Mouse (Mus musculus) kidney, postnatal 14 days (tissue): Measurements from ENCODE around the gene Banp.

ENCODE experiments used
- DNase-seq: peaks from one replicate; pipeline ENCODE4 v3.0.0; 2022; ENCODE audit warnings: mixed read lengths

The Banp gene

DNA sequence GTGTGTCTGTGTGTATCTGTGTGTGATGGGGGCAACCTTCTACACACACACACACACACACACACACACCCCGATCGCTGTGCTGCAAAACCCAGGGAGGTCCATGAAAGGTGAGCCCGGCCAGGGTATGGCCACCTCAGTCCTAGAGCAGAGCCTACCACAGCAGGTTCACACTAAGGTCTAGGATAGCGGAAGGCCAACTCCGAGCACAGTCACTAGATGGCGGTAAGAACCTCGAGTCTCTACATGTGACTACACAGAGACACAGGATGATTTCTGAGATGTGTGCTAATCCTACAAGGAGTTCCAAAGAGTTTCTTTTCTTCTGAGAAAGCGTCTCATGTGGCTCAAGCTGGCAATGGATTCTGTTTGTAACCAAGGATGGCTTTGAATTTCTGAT lies 22.2 kb upstream of the Banp start:
- DNase-seq = peak; percentile 68

DNA sequence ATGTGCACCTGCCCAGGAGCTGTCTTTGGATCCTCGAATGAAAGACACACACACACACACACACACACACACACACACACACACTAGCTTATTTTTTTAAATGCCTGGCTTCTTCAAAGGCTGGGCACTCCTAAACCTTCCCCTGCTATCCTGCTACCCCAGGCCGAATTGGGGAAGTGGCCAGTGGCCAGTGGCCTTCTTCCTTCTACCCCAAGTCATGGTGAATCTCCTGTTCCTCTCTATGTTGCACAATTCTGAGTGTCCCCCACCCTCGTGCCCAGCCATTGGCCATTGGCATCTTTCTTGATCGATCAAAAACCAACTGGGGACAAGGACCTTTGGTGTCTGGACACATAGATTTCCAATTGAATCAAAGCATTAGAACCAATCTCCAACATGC lies 19.5 kb upstream of the Banp start:
- no peak for DNase-seq

DNA sequence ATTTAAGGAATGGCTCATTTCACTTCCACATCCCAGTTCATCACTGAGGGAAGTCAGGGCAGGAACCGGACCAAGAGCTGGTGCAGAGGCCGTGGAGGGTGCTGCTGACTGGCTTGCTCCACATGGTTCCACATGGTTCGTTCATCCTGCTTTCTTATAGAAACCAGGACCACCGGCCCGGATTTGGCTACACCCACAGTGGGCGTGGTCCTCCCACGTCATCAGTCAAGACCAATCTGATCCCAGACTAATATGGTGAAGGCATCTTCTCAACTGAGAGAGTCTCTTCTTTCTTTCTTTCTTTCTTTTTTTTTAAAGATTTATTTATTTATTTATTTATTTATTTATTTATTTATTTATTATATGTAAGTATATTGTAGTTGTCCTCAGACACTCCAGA lies 18.0 kb upstream of the Banp start:
- no peak for DNase-seq

DNA sequence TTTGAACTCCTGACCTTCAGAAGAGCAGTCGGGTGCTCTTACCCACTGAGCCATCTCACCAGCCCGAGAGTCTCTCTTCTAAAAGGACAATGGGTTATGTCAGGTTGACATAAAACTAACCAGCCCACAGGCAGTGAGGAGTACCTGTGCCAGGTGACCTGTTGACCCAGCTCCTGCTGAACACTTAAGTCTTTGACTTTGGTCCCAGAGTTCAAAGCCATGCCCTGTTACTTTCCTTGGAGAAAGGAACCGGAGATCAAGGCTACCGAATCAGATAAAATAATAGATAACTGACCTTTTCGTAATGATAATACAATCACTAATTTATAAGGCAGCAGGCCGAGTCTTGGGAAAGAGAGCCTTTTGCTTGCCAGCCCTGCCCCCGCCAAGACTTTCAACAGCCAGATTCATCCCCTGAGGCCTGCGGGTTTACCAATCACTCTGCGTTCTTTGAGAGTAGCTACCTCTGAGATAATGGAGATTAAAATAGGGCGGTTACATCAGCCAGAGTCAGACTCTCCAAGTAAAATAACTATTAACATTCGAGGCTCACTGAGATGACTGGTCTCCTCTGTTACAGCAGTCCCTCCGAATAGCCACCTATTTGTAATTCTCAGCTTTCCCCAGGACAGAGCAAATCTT lies 17.4 kb upstream of the Banp start:
- DNase-seq = no peak

DNA sequence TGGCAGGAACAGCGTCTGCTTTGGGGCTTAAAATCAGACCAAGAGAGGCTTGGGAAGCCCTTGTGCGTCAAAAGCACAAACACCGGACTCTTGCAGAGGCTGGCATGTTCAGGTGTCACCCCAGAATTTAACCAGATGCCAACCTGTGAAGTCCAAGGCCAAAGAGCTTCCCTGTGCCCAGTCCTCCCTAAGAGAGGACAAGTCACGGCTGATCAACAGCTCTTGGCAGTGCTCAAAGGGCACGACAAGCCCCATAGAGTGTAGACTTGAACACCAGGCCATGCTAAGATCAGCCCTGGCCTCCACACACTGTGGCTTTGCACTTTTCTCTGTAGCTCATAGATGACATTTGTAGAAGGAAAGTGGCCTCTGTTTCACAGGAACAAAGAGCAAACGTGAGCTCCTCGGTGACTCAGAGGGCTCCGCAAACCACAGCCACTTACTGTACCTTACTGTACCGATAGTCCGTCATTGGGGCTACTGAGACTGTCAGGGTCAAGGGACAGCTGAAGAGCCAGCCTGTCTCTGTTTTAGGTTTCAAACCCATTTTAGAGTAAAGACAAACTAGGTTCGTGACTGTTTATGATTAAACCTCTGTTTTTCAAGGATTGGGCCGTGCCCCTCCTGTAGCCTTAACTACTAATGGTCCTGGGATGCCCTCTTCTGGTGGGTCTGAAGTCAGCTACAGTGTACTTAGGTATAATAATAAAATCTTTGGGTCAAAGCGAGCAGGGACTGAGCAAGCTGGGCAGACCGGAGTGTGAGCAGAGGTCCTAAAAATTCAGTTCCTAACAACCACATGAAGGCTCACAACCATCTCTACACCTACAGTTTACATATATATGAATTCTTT lies 16.7 kb upstream of the Banp start:
- no peak for DNase-seq

DNA sequence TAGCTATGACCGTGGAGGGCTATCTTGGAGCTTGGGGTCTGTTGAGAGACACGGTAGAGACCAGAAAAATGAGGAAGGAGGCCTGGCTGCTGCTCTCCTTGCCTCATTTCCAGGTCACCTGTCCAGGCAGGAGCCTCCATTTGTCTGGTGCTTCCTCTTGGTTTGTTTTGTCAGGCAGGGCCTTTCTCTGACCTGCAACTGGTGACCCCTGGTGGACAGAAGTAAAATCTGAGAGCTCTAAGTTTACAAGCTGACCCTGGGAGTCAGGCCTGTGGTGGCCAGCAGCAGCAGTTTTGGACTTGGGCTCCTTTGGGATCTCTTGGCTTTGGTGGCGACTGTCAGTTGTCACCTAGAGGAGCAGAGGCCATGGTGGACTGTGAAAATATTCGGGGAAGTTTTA lies 15.0 kb upstream of the Banp start:
- peak; percentile 60 for DNase-seq

DNA sequence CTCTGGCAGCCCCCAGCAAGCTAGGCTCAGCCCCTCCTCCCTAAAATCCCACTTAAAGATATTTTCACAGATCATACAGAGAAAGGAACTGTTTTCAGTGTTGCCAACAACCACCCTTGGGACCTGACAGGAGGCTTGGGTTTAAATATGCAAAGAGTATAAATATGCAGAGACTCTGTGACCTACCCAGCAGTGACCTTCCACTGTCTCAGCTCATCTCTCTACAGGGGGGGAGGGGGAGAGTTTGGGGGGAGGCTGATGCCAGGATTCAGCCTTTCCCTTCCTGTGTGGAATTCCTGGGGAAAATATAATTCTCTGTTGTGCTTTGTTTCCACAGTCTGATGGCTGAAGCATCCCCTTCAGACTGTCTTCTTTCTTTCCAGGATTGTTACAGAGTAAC lies 14.6 kb upstream of the Banp start:
- no peak for DNase-seq

DNA sequence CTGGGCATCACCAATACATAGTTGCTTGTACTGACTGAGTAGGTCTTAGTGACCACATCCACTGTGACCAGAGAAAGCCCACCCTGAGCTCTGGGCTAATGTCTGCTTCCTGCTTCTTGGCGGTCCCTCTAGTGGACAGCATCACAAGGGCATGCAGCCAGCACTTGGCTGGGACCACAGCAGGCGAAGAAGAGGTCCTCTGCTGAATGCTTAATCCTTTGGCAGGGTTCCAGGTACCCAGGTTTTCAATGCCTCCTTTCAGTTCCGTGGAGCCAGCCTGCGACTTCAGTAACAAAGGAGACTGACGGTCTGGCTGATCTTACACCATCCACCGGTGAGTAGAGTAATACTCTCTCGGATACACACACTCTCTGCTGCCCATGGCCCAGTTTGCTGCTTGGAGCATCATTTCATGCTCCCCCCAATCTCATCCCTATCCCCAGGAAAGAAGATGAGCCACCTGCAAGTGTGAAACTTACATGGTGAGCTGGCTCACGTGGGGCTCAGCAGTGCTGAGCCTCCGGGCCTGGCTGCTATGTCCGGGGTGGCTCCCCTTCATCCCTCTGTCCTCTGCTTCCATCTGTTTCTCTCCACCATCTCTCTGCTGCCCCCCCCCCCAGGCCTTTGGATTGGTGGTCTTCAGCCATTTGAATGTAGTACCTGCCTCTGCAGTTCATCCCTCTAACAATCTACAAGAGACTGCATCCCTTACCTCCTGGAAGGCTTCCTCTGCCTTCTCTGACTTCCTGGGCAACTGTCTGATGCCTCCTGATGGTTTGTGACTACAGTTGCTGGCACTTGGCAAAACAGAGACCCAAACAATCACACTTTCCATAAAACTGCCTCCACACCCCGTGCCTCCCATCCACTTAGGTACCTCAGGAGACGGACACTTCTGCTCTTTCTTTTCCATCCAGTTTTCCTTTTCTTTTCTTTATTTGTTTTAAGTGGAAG lies 13.9 kb upstream of the Banp start:
- DNase-seq = peak; percentile 32

DNA sequence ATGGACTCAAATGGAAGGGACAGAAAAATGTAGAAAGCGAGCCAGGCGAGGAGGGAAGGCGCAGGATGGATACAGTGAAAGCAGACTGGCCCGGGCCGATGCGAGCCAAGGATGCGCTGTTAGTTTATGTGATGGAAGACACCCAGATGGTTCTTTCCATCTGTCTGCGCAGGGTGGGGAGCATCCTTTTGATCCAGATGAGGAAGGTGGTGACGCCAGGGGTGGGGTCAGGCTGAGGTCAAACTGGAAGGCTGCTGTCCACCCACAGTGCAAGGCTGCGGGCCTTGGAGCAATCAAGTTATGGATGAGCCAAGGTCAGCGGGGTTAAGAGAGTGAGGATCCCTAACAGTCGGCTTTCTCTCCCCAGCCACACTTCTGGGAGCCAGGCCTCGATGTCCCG lies 13.2 kb upstream of the Banp start:
- DNase-seq = peak; percentile 14

DNA sequence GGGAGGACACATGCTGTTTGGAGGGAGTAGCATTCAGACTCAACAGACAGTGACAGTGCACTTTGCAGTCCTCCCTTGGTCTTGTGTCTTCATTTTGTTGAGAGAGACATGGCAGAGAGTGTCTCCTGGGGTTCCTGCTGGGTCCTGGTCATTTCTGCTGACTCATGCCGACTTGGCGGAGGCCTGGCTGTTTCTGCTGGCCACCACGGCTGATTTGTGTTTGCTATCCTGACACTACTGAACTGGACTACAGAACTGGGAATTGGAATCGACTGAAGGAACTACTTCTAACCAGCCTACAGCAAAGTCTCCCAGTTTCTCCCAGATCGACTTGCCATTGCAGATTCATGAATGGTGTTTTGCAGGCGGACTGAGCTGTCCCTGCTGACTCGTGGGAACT lies 10.8 kb upstream of the Banp start:
- DNase-seq = no peak

DNA sequence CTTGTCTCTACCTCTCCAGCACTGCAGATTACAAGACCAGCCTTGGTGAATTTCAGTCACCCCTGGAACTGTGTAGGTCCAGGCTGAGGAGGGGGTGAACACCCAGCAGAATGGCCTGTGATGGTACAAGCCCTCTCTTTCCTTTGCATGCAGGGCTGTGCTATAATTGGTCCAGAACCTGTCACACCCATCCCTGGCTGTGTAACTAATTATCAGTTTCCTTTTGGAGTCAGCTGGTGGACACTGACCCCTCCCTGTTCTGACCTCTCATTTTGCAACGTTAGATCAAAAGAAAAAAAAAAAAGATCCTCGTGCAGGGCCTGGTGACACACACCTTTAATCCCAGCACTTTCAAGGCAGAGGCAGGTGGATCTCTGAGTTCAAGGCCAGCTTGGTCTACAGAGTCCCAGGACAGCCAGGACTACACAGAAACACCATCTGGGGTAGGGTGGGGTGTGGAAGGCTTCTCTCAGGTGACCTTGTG lies 6.5 kb upstream of the Banp start:
- no peak for DNase-seq

DNA sequence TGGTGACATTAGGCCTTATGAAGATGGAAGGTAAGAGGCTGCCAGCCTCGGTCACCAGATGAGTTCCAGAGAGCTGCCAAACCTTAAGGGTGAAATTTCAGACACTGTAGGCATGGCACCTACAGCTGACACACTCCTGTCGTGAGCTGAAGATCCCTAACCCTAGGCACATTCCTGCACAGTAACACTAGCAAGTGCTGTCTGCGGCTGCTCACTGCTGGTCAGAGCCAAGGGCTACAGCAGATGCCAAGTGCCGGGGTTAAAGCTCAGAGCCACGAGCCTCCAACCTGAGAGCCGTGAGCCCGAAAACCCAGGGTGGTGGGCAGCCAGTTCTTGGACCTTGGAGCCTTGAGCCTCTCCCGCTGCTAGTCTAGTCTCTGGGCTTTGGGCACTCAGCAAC lies 5.8 kb upstream of the Banp start:
- DNase-seq = no peak

DNA sequence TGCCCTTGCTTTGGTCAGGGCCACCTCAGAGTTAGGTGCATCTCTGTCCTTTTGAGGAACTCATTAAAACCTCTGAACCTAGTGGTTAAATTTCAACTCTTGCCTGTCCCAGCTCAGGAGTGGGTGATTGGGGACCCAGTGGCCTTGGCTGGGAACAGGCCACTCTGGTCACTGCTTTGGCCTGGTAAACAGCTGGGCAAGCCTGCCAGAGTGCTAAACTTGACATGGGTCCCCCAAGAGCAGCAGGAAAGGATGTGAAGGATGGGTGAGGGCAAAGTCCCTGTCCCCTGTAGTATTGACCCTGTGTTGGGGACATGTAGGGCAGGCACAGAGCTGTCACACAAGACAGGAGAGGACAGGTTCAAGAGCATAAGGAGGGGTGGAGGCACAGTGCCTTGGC lies 4.7 kb upstream of the Banp start, which contains the start of gene Car5a:
Car5a (minus strand) TSS at position 74 of the 400 bp plus-strand sequence.
- DNase-seq = no peak

DNA sequence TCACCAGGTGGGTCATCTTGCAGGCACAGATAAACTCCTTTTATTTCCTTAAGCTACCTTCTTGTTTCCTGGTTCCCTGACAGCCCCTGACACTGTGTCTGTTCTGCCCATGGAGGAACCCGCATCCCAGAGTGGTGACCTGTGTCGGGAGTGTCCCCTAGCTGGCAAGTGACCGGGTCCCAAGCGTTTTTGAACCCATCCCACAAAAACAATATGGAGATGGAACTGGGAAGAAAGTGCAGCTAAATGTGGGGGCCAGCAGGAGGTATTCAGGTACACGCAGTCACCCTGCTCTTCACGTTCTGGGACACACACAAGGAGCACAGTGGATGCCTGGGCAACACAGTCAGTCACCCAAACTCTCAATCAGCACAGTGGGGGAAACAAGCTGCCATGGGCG lies 3.2 kb upstream of the Banp start:
- DNase-seq = no peak

DNA sequence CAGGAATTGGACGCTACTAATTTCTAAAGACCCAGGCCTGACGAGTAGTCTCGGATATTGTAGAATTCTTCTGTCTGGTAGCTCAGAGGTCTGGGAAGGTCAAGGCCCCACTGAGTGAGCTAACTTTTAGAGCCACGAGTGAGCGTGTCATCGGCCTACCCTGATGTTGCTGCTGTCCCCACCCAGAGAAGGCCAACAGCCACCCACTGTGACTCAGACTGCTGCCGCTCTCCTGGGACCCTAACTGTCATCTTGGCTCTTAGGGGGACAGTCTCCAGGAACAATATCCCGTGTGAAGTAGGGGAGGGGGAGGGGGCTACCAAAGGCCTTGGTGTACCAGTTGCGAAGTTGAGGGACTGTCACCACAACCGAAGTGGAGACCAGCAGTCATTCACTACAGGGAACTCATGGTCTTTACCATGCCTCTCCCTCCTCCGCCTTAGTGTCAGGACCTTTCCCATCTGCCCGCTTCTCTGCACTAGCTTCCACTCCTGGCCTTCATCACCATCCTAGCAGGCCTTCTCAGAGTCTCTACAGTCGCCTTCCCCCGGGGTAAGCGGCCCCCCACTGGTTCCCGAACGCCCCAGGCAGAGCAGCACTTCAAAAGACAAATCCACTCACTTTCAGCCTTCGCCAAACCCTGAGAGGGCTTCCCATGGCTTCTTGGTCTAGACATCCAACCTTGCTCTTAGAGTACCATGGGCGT lies 2.4 kb upstream of the Banp start:
- DNase-seq = no peak

DNA sequence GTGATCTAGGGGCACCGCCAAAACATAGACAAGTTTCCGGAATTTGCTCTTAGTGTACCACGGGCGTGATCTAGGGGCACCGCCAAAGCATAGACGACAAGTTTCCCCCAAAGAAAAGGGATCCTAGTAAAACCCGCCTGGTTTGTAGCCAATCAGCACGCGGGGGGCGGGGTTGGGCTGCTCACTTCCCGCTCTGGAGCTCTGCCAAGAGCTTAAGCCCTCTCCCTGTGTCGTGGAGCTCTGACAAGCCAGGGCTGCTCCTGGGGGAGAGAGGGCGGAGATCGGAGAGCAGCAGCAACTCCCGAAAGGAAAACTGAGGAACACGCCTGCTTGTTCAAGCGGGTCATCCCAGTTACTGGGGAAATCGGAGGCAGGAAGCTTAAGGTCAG lies 1.8 kb upstream of the Banp start:
- peak; percentile 96 for DNase-seq

DNA sequence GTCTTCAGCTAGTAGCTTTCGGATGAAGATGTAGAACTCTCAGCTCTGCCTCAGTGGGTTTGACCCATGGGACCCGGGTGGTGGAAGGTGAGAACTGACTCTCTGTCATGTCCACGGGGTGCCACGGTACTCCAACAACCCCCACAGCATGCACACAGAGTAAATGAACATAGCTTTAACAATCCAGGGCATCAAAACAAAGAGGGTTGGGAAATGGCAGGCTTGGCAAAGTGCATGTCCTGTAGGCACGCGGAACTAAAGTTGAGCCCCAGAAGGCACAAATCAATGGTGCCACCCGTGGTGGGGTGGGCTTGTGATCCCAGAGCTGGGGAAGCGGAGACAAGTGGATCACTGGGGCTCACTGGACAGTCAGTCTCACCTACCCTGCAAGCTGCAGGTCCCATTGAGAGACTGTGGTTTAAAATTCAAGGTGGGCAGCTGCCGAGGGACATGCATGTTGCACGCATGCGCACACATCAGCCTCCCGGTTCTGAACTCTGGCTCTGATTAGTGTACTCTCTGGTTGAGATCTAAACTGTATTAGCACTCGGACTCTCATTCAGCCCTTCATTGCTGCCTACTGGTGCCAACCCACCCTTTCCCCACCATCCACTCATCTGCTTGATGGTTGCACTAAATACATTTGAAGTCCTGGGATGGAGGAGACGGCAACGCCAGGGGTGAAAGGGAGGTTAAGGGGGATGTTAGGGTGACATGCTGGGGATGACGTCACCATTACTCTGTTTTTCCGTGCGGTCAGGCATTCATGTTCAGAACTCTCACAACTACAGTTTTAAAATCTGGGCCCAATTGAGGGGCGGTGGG lies 1.0 kb upstream of the Banp start:
- no peak for DNase-seq

DNA sequence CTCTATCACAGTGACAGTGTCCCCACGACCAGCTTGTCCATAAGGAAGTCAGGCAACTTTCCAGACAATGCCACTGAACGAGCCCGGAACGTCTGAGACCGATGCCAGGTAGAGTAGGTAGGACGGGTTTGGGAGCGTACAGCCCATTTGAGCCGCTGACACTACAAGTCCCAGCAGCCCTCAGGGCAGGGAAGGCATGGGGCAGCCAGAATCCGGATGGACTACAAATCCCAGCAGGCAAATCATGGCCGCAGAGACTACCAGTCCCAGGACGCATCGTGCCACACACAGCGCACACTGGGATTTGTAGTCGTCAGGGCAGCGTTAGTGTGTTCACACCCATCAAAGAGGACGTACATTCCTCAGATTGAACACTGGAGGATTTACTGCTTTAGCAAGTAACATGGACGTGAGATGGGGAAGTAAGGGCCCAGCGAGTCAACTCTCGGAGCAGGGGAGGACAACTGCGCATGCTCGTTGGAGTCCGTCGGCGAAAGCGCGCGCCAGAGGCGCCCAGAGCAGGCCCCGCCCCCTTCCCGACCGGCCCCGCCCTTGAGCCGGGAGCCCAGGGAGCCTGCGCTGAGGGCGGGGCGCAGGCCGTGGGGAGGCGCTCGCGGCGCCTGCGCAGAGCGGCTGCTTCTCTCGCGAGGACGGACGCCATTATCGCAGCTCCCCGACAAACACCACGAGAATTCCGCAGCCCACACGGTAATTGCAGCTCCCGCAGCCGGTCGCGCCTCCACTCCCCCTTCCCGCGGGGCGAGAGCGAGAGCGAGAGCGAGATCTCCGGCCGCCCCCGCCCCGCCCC lies 595 bp downstream of the Banp start:
- peak; percentile 99 for DNase-seq

DNA sequence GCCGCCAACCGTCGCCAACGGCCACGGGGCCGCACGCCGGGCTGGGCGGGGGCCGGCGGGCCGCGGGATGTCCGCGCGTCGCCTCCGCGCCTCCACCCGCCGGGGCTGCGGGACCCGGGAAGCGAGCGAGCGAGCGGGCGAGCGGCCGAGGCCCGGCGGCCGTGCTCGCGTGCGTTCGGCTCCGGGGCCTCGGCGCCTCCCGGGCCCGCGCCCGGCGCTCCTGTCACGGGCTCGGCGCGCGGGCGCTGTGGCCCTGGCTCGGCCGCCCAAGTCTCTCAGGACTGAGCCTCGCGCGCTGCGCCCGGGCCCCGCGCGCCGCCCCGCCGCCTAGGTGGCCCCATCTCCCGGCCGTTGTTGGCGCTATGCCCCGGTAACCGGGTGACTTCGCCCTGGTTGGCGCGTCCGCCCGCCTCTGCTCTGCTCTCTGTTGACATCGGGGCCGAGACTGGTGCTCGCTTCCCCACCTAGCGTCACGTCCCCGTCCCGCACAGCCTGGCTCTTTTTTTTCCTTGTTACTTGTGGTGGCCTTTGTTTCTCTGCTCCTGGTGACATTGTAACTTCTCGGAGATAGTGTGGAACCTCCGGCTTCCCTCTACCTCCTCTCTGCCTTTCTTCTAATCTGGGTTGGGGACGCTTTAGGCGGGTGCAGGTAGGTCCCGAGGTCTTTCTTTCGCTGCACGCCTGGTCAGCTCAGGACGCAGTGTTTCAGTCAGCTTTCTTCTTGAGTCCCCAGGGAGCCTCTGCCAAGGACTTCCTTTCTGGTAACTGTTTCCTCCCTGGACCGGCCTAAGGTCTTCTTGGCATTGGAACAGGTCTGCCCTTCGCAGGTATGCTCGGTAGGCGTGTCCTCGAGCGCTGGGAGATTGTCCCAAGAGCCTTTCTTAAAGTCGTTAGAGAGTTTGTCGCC lies 1.5 kb downstream of the Banp start:
- peak; percentile 77 for DNase-seq

DNA sequence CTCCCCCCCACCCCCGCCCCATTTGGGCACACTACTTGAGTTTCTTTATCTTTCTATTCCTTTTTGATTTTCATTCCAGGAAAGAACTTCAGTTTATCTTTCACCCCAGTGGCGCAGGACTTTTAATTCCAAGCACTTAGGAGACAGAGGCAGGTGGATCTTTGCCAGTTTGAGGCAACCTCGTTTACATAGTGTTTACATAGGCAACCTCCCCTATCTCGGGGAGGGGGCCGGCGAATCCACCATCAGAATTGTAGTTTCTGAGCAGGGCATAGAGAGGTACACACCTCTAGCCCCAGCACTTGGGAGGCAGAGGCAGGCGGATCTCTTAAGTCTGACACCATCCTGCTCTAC lies 2.1 kb downstream of the Banp start:
- no peak for DNase-seq
